Mouse (Mus musculus) heart, embryonic 16.5 days (tissue): ENCODE measurements around the gene Zbtb20. TPM values are rescaled to one million over a fixed set of nuclear protein-coding genes. Genes with fewer than 3 reads are reported as not detected.
A peak's percentile ranks its signal among the peaks of the same experiment; 100 is the strongest.

Source experiments
- ATAC-seq: fragments of 200-750 bp; cut with Nextera tagmentation; replicated peaks from 2 replicates; pipeline ENCODE4 v1.8.0; 2017; ENCODE audit warnings: moderate number of reproducible peaks; ENCODE audit not compliant: insufficient read depth, low FRiP score; ENCODE audit errors: extremely low read depth
- H3K27ac ChIP-seq: fragments of 300-500 bp; sonication (generic); 2 replicates; pipeline ENCODE4 v1.5.1; 2014; ENCODE audit warnings: mild to moderate bottlenecking, low read length, control low read depth, moderate library complexity
- H3K27me3 ChIP-seq: fragments of 300-500 bp; sonication (generic); 2 replicates; pipeline ENCODE4 v1.6.1; 2014; ENCODE audit warnings: low read length, mixed read lengths; ENCODE audit not compliant: control insufficient read depth, insufficient read depth
- H3K36me3 ChIP-seq: fragments of 300-500 bp; sonication (generic); 2 replicates; pipeline ENCODE4 v1.6.1; 2014; ENCODE audit not compliant: control insufficient read depth, insufficient read depth
- H3K4me1 ChIP-seq: fragments of 300-500 bp; sonication (generic); 2 replicates; pipeline ENCODE4 v1.6.1; 2014; ENCODE audit warnings: low read length, mixed read lengths; ENCODE audit not compliant: control insufficient read depth, insufficient read depth
- H3K4me2 ChIP-seq: fragments of 300-500 bp; sonication (generic); 2 replicates; pipeline ENCODE4 v1.6.1; 2014; ENCODE audit warnings: low read depth, mild to moderate bottlenecking, control low read depth, low read length
- H3K4me3 ChIP-seq: fragments of 300-500 bp; sonication (generic); 2 replicates; pipeline ENCODE4 v1.5.1; 2014; ENCODE audit warnings: mild to moderate bottlenecking, control low read depth, low read length
- H3K9ac ChIP-seq: fragments of 300-500 bp; sonication (generic); 2 replicates; pipeline ENCODE4 v1.6.1; 2014; ENCODE audit warnings: low read length, control low read depth
- H3K9me3 ChIP-seq: fragments of 300-500 bp; sonication (generic); replicated peaks from 2 replicates; pipeline ENCODE4 v1.6.1; 2016; ENCODE audit warnings: low read length; ENCODE audit not compliant: control insufficient read depth
- WGBS: fragments of 180-500 bp; shearing (Covaris S2); extraction: QIAGEN DNeasy Blood & Tissue Kit; methylation state at CpG from one replicate; pipeline ENCODE4 v1.1.7; 2014; 5-methylcytosine and 5-hydroxymethylcytosine counted together
- polyA plus RNA-seq: library from polyadenylated mRNA; unstranded; fragments of >200 nt; fragmentation: Nextera tagmentation; extraction: Ambion mirVana; gene quantifications from 2 replicates; pipeline ENCODE4 v1.2.1, GENCODE M21; 2015

Zbtb20 gene
- polyA plus RNA-seq, 1 experiment from 2014 or later, result 45.2 TPM

DNA sequence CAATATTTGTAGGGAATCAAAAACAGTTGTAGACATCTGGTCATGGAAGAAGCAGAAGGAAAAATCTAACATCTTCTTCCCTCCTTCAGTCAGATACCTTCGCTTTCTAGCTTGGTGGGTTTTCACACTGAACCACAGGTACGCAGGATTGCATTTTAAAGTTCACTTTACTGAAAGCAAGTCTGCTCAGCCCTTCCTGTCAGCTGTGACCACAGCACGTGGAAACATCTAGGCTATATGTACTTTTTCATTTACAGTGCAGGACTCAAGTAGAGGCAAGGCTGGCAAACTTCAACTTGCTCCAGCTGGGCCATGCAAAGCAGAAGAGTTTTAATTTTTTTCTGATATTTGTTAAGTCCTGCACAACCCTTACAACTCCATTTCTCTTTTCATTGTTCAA lies 424.7 kb downstream of the Zbtb20 start:
- no peak overlapping the region for H3K27ac ChIP-seq
- no peak for ATAC-seq

GRCm38 (mm10) chr16:43302171-43302570 lies 426.5 kb downstream of the Zbtb20 start:
- H3K4me3 ChIP-seq, result no peak overlapping the region
- no peak overlapping the region for H3K27ac ChIP-seq
- ATAC-seq, result no peak
- 86% methylated on average over 2 of the region's 2 CpGs for WGBS
- H3K4me2 ChIP-seq, result no peak overlapping the region
- no peaks in the 10 kb centered on the region for H3K27me3 ChIP-seq
- H3K9me3 ChIP-seq, result no peaks in the 10 kb centered on the region
- H3K4me1 ChIP-seq, result peaks cover 4% of the 10 kb centered on the region; the same call in 1 of the 2 replicates
- H3K9ac ChIP-seq, result no peak overlapping the region
- H3K36me3 ChIP-seq, result no peaks in the 10 kb centered on the region

More for the DNA sequence above, 424.7 kb downstream of the Zbtb20 start:
- Histone ChIP-seq H3K4me3 (no peak overlapping the region), H3K36me3 (no peaks in the 10 kb centered on the region), H3K9me3 (no peaks in the 10 kb centered on the region), H3K4me2 (no peak overlapping the region), H3K27me3 (no peaks in the 10 kb centered on the region), H3K4me1 (peaks cover 4% of the 10 kb centered on the region; the same call in 1 of the 2 replicates), H3K9ac (no peak overlapping the region)
- WGBS, result 84% methylated on average over 3 of the region's 3 CpGs

GRCm38 (mm10) chr16:43303245-43304197 lies 427.8 kb downstream of the Zbtb20 start:
- H3K4me2 ChIP-seq, result peak overlapping the region; percentile 24; the same call in 1 of the 2 replicates

GRCm38 (mm10) chr16:43309968-43310431 lies 434.3 kb downstream of the Zbtb20 start:
- Histone ChIP-seq H3K4me3 (no peak overlapping the region), H3K9me3 (no peaks in the 10 kb centered on the region; the same call in 1 of the 2 replicates), H3K36me3 (no peaks in the 10 kb centered on the region), H3K4me2 (0 out of 2 replicates have a peak overlapping the region, but pooled peaks have one; percentile 10), H3K27me3 (no peaks in the 10 kb centered on the region), H3K27ac (no peak overlapping the region), H3K9ac (no peak overlapping the region), H3K4me1 (no peaks in the 10 kb centered on the region)
- 58% methylated on average over 4 of the region's 4 CpGs for WGBS
- ATAC-seq, result no peak

More at GRCm38 (mm10) chr16:43303245-43304197, 427.8 kb downstream of the Zbtb20 start:
- peak; percentile 94 for ATAC-seq
- Histone ChIP-seq H3K4me1 (peaks cover 4% of the 10 kb centered on the region; the same call in 1 of the 2 replicates), H3K27me3 (no peaks in the 10 kb centered on the region), H3K4me3 (no peak overlapping the region), H3K27ac (peak overlapping the region; percentile 88), H3K9me3 (no peaks in the 10 kb centered on the region), H3K36me3 (no peaks in the 10 kb centered on the region), H3K9ac (0 out of 2 replicates have a peak overlapping the region, but pooled peaks have one; percentile 24)
- WGBS, result 23% methylated on average over 9 of the region's 9 CpGs

- H3K27ac ChIP-seq, result no peak overlapping the region
- no peaks in the 10 kb centered on the region for H3K36me3 ChIP-seq
- 67% methylated on average over 3 of the region's 3 CpGs for WGBS
- no peak for ATAC-seq
- no peak overlapping the region for H3K4me2 ChIP-seq
- no peaks in the 10 kb centered on the region for H3K27me3 ChIP-seq
- H3K4me3 ChIP-seq, result no peak overlapping the region
- H3K4me1 ChIP-seq, result no peaks in the 10 kb centered on the region
- no peaks in the 10 kb centered on the region for H3K9me3 ChIP-seq
- H3K9ac ChIP-seq, result no peak overlapping the region
Observed at GRCm38 (mm10) chr16:43324009-43324408, 448.3 kb downstream of the Zbtb20 start.

- Histone ChIP-seq H3K4me3 (no peak overlapping the region), H3K9ac (no peak overlapping the region), H3K27me3 (no peaks in the 10 kb centered on the region), H3K4me1 (peaks cover 3% of the 10 kb centered on the region; the same call in 1 of the 2 replicates), H3K9me3 (no peaks in the 10 kb centered on the region), H3K4me2 (no peak overlapping the region), H3K36me3 (no peaks in the 10 kb centered on the region), H3K27ac (no peak overlapping the region)
- 80% methylated on average over 1 of the region's 1 CpGs for WGBS
- no peak for ATAC-seq
Observed at GRCm38 (mm10) chr16:43328221-43328620, 452.5 kb downstream of the Zbtb20 start.

DNA sequence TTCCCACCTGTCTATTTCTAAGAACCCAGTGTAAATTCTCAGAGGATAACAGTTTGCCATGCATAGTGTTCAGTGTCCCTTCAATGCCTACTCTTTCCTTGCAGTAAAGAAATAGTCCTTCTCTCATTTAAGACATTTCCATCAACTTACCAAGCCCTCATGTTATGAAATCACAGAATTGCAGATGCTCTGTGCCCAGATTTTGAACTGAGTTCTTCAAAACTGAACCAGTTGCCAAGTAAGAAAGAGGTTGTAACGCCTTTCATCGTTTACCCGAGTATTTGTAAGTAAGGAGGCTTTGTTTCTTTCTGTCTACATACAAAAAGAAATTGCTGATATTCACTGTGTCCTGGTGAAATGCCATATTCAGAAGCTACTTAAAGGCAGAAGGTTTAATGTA lies 454.5 kb downstream of the Zbtb20 start:
- Histone ChIP-seq H3K9ac (no peak overlapping the region), H3K9me3 (no peaks in the 10 kb centered on the region), H3K4me2 (no peak overlapping the region), H3K36me3 (no peaks in the 10 kb centered on the region), H3K27ac (no peak overlapping the region), H3K27me3 (no peaks in the 10 kb centered on the region), H3K4me3 (no peak overlapping the region), H3K4me1 (peaks cover 6% of the 10 kb centered on the region)
- 91% methylated on average over 3 of the region's 3 CpGs for WGBS
- ATAC-seq, result no peak

- Histone ChIP-seq H3K9ac (no peak overlapping the region), H3K4me1 (peaks cover 8% of the 10 kb centered on the region), H3K4me2 (no peak overlapping the region), H3K27me3 (no peaks in the 10 kb centered on the region), H3K9me3 (no peaks in the 10 kb centered on the region), H3K27ac (no peak overlapping the region), H3K4me3 (no peak overlapping the region), H3K36me3 (no peaks in the 10 kb centered on the region)
- WGBS, result 85% methylated on average over 3 of the region's 3 CpGs
- ATAC-seq, result no peak
Observed at GRCm38 (mm10) chr16:43331440-43331839, 455.8 kb downstream of the Zbtb20 start.

DNA sequence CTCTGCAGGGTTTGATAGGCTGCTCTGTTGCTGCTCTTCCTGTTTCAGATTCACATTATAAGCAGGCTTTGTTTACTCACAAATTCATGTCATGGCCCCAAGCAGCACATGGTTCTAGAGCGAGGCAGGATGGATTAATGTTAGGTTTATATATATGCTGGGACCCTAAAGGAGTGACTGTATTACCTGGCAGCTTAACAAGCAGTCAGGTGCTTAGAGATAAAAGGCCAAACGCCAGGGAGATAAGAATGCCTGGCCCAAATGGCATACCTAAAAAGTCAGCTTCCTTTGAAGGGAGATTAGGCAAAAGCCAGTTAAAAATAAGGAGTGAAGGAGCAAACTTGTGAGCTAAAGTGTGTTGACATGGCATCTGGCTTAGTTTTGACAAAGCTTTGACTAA lies 457.1 kb downstream of the Zbtb20 start:
- Histone ChIP-seq H3K27me3 (no peaks in the 10 kb centered on the region), H3K4me3 (no peak overlapping the region), H3K9ac (no peak overlapping the region), H3K4me1 (peaks cover 8% of the 10 kb centered on the region), H3K27ac (0 out of 2 replicates have a peak overlapping the region, but pooled peaks have one; percentile 3), H3K4me2 (no peak overlapping the region), H3K36me3 (no peaks in the 10 kb centered on the region), H3K9me3 (no peaks in the 10 kb centered on the region)
- no peak for ATAC-seq
- WGBS, result 35% methylated on average over 2 of the region's 2 CpGs
